Mouse (Mus musculus): ENCODE measurements around the gene Tnks2.

DNA sequence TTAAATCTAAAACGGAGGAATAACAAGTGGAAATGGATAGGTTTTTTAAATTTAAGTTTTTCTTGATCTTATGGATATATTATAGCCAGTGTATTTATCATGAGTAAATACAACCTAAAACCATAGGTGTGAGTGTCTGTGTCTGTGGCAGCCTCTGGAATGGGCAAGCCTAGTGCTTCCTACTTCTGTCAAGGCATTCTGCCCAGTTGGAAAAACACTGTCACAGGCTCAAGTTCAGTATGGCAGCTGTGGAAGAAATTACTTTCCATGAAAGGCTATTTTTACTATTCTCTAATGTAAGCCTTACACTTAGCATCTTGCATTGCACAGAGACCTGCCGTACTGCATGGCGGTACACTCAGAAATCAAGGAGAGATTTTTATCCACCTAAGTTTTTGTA lies 57.7 kb downstream of the Tnks2 start:
- TF ChIP-seq CTCF (conservative IDR thresholded peaks at IDR 0.05 in 1 of 2, IDR thresholded peaks at IDR 0.05 in 1 of 2; ENCODE audit: low read depth in 2 of 2, low read length in 2 of 2), result no peak
- no peak for TF ChIP-seq POLR2A (IDR thresholded peaks at IDR 0.05; ENCODE audit: low read depth, low read length)
- TF ChIP-seq RAD21 (IDR thresholded peaks at IDR 0.05; ENCODE audit: low read depth, low read length), result no peak
